Mouse (Mus musculus) brain, embryonic 18.5 days (tissue): ENCODE data around the gene Ubac2.
A peak's percentile ranks its signal among the peaks of the same experiment; 100 is the strongest.
"Not testable (repeated sequence)": the region's sequence is repeated elsewhere in the genome, so short reads cannot be mapped to it uniquely, and the experiment has no call there.

Experiments used
- DNase-seq: peaks from one replicate; pipeline ENCODE4 v3.0.0-alpha.2; 2012; ENCODE audit warnings: low read depth, low spot score

Ubac2 gene

DNA sequence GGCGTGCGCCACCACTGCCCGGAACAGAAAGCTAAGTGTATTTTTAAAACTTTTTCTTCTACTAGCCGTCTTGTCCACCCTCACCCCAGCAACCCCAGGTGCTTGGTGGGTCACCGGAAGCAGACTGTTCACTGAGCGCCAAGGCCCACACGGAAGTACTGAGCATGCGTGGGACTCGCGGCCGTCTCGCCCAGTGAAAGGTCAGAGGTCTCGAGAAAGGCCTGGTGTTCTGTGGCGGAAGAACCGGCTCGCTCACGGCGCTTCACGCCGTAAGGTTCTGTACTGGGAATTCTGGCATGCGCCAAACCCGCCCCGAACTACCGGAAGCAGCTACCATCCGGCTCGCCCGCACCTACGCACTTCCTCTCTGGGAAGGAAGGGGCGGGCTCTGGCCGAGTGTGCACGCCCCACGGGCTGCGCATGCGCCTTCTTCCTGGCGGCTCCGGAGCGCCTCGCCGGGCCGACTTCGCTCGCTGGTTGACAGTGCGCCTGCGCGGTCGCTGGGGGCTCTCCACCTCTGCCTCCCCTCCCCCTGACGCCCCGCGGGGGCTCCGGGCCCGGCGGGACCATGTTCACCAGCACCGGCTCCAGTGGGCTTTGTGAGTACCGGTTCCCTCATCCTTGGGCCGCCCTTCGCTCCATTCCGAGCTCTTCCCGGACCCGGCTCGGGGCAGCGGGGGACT lies at the start of gene Ubac2:
TSS of gene Ubac2 (plus strand) at position 445 of the 683 bp plus-strand sequence.
- DNase-seq, result peak; percentile 95

DNA sequence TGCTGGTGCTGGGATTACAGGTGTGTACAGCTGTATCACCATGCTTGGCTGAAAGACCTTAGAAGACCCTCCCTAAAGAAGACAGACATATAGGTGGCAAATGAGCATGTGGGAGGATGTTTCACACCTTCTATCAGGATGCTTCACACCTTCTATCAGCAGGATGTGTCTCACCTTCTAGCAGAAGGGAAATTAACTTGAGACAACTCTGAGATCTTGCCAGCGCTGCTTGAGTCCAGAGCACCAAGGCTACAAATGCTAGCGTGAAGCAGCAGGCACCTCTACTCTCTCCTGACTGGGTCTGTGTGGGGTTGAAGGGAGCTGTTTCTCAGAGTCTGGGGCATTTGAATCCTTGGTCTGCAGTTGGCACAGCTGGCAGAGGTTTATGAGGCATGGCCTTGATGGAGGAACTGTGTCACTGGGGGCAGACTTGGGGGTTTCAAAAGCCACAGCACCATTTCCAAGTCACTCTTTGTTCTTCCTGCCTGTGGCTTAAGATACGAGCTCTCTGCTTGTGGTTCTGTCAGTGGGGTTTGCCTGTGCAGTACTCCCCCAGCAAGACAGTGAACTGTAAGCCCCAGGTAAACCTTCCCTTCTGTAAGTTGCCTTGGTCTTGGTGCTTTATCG lies 48.5 kb upstream of the Ubac2 start:
- DNase-seq, result no peak

DNA sequence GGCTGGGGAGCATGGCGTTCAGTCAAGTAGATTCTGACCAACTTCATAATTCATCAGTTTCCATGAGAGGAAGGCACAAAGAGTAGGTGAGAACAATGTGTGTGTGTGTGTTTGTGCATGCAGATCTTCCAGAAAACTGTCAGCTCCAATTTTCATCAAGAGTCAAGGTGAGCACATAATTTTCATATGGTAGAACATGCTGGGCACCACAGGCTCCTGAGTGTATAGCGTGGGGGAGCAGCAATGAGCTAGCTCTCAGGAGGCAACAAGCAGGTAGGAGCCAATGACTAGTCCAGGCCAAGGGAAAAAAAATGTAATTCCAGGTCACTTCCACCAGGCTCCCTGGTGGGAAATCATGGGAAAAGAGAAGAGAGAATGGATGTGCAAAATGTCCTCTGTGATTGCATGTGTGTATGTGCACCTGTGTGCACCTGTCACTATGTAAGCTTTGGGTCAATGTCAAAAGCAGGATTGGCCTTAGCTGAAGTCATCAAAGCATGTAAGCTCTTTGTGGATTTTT lies 45.4 kb upstream of the Ubac2 start:
- no peak for DNase-seq

DNA sequence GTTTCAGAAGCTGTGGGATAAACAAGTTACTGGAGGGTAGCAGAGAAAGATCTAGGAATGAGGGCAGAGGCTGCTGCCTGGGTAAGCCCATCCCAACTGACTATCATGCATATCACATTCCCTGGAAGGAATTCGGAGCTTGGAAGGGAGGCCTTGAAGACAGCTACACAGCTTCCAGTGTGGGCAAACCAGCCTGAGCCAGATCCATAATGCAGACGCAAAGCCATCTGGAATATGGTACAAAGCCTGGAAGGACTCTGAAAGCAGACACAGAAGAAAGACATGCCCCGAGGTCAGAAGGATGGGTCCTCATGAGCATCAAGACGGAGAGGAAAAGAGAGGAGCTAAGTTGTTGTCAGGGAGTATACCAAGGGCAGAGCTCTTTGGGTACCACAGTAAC lies 40.3 kb upstream of the Ubac2 start:
- DNase-seq, result no peak

DNA sequence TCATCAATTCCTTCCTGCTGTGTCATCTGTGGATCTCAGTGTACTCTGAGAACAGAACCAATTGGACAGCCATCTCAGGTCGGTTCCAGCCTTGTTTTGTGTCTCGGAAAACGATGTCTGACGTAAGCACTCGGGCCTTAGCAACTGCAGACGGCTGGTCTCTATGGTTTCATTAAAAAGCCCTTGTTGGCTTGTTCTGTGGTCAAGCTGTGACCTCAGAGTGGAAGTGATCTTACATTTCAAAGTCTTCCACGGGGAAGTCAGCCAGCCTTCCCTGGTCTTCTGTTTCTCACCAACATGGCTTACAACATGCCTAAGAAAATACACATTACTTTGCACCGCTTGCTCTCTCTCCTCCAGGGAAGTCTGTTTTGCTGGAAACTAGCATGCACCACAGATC lies 38.2 kb upstream of the Ubac2 start:
- DNase-seq, result no peak

DNA sequence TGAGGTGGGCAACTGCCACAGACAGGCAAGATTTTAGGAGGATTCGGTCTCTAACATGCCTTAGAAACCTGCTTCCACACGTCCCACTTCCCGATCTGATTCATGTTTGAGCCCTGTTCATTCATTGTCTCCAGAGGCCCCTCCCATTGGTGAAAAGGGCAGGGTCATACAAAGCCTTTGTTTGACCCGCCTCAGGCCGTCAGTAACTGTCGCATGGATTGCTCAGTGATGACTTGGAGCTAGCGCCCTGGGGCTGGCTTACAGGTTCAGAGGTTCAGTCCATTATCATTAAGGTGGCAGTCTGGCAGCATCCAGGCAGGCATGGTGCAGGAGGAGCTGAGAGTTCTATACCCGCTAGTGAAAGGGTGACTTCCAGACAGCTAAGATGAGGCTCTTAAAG lies 33.9 kb upstream of the Ubac2 start:
- no peak for DNase-seq

DNA sequence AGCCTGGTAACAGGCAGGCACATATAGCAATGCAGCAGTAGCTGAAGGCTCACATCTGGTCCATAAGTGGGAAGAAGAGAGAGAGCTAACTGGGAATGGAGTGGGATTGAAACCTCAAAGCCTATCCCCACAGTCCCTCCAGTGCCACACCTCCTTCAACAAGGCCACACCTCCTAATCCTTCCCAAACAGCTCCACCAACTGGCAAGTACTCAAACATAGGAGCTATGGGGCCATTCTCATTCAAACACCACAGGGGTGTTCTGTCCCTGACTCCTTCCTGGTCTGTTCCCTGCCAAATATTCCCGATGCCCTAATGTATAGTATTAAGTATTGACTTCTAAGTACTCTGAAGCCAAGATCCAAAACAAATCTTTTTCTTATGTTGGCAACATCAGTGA lies 27.2 kb upstream of the Ubac2 start:
- no peak for DNase-seq

DNA sequence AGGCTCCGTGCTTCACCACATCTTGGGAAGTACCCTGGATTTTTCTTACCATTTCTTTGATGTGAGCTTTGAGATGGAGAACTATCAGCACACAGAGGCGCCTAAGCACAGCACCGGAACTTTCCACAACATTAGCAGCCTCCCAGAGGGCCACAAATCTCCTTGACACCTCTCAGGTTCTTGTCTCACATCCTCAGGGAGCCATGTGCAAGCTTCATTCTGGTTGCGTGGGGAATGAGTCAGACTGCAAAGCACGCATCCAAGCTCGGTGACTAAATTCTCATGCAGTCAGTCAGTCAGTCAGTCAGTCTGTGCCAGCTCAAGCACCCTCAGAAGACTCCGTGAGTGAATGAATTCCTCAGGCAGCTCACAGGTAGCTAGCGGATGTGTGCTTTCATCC lies 25.9 kb upstream of the Ubac2 start:
- DNase-seq, result no peak

DNA sequence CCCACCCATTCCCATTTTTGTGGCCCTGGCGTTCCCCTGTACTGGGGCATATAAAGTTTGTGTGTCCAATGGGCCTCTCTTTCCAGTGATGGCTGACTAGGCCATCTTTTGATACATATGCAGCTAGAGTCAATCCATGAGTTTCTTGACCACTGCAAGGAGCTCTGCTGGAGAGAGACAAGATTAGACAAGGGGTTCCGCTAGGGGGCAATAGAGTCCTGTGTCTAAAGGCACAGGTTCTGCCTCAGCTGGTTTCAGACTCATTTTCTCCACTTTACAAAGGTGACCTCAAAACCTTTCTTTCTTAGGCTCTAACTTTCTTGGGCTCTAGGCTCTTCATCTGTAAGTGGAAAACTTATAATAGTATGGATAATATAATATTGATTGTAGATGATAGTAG lies 13.3 kb upstream of the Ubac2 start:
- DNase-seq, result not testable (repeated sequence)

DNA sequence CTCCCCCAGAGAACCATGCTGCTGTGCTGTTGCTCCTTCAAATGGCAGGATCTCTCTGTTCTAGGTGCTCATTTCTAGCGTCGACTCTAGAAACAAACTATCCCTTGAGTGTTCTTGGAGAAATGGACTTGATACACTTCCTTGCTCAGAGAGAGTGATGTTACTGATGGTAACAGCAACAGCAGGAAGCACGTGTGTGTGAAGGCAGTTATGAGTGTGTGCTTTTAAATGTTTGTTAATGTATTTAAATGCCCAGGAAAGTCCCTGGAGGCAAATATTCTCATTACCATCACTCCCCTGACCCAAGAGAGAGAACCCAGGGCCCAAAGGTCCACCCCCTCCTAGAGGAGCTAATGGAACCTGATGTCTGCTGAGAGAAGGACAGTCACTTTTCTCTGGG lies 11.8 kb upstream of the Ubac2 start:
- no peak for DNase-seq

DNA sequence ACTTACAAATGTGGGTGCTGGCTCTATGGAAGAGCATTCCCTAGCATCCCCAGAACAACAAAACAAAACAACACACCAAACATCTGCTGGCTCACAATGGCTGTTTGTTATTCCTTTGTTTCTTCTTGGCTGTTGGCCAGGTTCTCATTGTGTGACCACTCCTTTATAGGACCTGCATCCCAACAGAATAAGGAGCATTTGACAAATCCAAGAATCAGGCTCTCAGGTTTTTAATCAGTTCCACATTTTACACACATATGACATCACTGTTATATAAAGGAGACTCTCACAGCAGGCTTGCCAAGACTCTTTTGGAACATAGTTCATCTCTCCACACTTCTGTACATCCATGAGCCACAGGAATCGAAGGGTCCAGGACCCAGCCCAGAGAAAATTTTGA lies 9.3 kb upstream of the Ubac2 start:
- DNase-seq, result no peak

DNA sequence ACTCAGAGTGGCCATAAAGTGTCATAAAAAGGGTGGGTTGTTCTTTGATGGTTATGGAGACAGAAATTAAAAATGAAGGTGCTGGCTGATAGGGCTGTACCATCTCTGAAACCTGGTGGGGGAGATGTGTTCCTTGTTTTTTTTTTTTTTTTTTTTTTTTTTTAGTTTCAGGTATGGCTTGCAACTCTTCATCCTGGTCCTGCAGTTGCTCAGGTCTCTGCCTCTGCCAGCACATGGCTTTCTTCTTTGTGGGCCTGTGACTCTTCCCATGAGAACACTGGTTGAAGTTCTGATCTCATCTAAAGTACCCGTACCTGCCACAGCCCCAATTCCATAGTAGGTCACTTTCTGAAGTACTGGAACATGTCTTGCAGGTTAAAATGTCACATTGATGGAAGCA lies 5.7 kb upstream of the Ubac2 start:
- no peak for DNase-seq

DNA sequence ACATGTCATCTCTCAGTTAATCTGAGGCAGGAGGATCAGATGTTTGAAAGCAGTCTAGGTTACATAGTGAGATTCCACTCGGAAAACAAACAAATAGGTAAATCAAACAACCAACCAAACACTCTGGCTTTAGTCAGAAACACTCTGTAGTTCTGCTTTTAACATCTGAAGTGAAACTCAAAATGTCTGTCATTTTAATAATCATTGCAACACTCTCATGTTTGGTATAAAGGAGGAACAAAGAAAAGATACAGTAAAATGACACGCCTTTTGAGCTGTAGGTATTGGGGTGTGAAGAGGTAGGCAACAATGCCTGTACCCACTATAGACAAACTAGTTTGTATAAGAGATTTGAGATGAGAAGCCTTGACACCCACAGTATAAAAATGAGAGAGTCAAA lies 5.2 kb upstream of the Ubac2 start:
- DNase-seq, result no peak

DNA sequence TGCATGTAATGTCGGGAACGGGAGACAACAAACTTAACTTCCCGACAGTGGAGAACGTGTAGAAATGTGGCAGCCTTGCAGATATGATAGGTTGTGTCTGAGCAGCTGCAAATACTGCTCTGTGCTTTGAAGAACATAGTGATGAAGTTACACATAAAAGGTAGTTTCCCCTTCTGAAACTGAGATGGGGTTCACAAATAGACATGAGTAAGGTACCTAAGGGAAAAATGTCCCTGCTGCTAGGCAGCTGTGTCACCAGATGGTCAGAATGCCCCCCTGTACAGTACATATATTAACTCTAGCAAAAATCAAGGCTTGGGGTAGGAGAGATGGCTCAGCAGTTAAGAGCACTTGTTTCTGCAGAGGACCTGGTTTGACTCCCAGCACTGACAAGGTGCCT lies 4.8 kb upstream of the Ubac2 start:
- DNase-seq, result no peak

DNA sequence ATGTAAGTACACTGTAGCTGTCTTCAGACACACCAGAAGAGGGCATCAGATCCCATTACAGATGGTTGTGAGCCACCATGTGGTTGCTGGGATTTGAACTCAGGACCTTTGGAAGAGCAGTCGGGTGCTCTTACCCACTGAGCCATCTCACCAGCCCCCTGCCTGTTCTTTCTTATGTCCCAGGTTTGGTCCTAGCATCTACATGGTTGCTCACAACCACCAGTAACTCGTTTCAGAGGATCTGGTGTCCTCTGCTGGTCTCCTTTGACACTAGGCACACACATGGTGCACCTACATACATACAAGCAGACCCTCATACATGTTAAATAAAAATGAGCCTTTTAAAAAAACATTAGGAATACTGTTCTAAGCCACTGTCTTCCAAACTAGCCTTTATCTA lies 2.2 kb upstream of the Ubac2 start:
- DNase-seq, result not testable (repeated sequence)

DNA sequence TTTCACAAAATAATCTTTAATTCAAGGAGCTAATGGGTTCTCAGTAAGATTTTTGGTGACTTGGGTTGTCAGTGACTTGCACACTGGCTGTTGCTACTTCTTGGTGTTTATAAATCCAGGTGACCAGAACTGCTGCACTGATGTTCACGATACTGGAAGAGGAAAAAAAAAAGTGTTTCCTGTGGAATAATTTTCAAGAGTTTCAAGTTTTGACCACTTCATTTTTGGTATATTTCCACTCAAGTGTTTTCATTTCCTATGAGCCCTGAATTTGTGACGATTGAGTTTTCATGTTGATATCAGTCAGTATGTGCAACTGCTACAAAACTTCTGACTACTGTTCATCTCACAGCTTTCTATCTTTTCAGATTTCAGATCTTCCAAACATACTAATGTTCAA lies 1.6 kb upstream of the Ubac2 start:
- DNase-seq, result no peak

DNA sequence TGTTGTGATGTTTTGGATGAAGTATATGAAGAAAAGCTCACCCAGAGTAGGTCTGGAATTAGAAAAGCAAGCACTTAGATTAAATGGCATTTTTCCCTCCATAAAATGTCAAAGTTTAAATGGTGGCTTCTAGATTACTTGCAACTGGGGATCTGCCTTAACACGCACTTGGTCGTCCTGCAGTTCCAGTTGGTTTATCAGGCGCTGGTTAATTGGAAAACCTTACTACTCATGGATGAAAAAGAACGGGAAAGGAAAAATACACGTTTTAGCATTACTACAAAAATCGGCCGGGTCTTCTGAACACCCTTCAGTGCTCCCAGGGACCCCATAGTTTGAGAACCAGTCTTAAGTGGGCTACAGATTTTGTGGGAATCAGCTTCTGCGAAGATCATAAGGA lies 780 bp upstream of the Ubac2 start:
- DNase-seq, result no peak

DNA sequence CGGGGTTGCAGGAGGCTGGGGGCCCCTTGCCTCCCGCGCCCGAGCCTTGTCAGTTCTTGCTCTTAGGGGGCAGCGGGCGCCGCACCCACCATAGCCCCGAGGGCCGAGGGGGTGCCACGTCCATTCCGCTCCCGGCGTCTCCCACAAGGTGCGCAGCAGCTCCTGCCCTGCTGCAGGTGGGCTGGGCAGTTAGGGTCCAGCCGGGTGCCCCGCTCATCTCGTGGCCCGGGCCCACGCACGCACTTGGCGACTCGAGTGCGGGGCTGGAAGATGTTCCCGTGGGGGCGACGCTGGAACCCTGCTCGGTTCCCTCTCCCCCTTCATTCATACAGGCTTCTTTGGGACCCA lies 413 bp downstream of the Ubac2 start:
- no peak for DNase-seq

DNA sequence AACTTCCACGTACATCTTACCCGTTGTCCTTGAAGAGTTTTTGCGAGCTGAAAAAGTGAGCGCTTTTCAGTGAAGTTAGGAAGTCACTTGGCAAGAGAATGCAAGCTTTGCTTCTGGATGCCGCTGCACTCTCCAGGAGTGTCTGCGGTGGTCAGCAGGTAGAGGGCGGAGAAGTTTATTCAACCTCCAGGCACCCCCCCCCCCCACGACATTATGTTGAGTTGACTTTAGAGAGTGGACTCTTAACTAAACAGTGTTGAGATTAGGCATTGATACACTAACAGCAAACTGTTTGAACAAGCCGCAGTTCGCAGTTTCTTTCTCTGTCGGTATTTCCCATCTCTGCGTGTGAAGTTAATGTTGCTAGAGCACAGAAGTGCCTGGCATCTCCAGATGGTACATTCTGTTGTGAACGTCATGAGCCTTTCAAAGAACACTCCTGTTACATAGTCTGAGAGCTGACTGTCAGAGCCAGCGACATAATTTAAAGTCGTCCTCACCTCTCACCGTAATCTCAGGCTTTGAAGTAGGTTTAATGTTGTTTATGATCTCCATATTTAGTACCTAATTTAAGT lies 933 bp downstream of the Ubac2 start:
- DNase-seq, result no peak

DNA sequence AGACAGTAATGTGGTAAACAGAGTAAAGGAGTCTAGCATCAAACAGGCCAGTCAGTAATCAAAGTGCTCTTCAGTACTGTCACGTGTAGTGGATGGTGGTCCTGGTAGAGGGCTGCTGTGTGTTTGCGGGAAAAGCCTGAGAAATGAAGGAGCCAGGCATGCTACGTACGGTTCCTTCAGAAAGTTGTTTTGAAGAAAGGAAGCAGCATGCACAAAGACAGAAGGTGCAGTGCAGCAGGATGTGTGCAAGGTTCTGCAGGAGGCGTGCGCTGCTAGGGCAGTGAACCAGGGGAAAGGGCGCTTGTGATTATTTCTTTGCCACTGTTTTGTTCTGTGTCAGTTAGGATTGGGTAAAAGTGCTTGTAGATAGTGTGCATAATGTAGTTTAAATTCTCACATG lies 2.8 kb downstream of the Ubac2 start:
- no peak for DNase-seq

DNA sequence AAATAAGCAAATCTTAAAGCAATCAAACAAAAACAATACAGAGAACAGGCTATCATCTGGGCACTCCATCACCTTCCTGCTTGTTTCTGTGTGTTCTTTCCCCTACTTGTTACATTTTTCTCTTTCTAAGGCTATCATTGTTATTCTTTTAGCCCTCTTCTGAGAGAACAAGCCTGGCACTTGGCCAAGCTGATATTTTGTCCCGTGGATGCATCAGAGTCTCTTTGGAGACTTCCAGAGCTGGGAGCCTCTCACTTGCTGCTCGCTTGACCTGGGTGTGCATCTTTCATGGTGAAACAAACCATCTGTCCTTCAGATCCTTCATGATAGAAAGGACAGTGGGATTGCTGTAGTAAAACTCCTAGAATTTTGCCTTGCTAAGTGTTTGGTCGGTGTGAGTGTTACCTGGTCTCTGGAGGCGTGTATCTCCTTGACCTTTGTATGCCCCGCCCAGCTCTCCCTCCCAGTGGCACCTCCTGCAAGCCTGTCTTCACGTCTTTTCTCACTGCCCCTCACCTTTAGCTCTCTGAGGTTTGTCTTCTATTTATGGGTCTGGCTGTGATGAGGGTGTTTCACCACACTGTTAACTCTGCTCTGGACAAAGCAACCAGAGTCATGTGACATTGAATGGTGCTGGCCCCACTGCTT lies 5.9 kb downstream of the Ubac2 start:
- DNase-seq, result no peak

DNA sequence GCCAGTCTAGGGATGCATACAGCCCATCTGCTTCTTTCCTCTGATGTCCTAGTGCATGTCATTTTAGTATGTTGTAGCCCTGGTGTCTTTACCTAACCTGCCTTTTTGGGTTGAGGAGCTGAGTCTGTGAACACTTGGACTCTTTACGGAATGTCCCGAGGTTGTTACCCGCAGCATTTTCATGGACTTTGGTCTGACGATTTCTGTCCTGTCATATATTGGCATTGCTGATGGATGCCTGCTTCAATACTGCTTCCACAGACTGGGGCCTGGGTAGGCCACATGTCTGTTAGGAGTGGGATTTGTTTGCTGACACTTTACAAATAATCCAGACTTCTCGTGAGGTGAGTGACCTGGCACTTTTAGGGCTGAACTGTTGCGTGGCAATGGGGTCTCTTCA lies 15.3 kb downstream of the Ubac2 start:
- DNase-seq, result no peak
